ENCODE assay signal across 14 mouse cellular contexts in genomic region chr13:53275778-53276177, GRCm38 (mm10). TPM values are rescaled to one million over a fixed set of nuclear protein-coding genes. Genes with fewer than 3 reads are reported as not detected.
DNase-seq lines count a peak whose midpoint lies in the region; ATAC-seq and TF ChIP-seq lines count a peak whose summit lies in the region.
"Had no signal": no experiment of that assay in that cellular context is flagged by ENCODE, and none has a peak within 500 bp of the region (broad histone marks: within the 10 kb centered on the region; RNA-seq: fewer than 3 reads in every experiment).

No protein-coding gene starts in this region.

- no peak overlapping the region for H3K27ac ChIP-seq in kidney, postnatal 0 days
- H3K27ac ChIP-seq in stomach, embryonic 14.5 days (ENCODE audit: low read length) = peak overlapping the region; percentile 15; the same call in 1 of the 2 replicates
- no peak overlapping the region for H3K27ac ChIP-seq in midbrain, embryonic 15.5 days
- H3K27ac ChIP-seq: forebrain, embryonic 13.5 days; heart, adult 2 months; liver, embryonic 13.5 days had no signal

- no peak for TF ChIP-seq CTCF in kidney, postnatal 0 days (IDR thresholded peaks at IDR 0.05; ENCODE audit: low read depth)

- 41% methylated on average over 8 of the region's 8 CpGs for WGBS in kidney, postnatal 0 days
- 45% methylated on average over 8 of the region's 8 CpGs for WGBS in stomach, embryonic 14.5 days
- 76% methylated on average over 8 of the region's 8 CpGs for WGBS in midbrain, embryonic 15.5 days

- H3K9me3 ChIP-seq in kidney, postnatal 0 days (replicated peaks; ENCODE audit: low read length) = no peaks in the 10 kb centered on the region
- no peaks in the 10 kb centered on the region for H3K9me3 ChIP-seq in stomach, embryonic 14.5 days (ENCODE audit: control insufficient read depth, low read depth, low read length)
- H3K9me3 ChIP-seq in midbrain, embryonic 15.5 days = no peaks in the 10 kb centered on the region
- H3K9me3 ChIP-seq: forebrain, embryonic 13.5 days; liver, embryonic 13.5 days had no signal

- ATAC-seq in kidney, postnatal 0 days (replicated peaks; ENCODE audit: low FRiP score, low read depth) = no peak
- ATAC-seq in stomach, embryonic 14.5 days (ENCODE audit: insufficient number of reproducible peaks, insufficient read depth, low FRiP score, low read depth) = no peak
- ATAC-seq in midbrain, embryonic 15.5 days (replicated peaks) = no peak
- ATAC-seq: CD4-positive, CD25-positive, alpha-beta regulatory T cell, adult 4 months; forebrain, embryonic 13.5 days had no signal

- peaks cover 9% of the 10 kb centered on the region for H3K4me1 ChIP-seq in kidney, postnatal 0 days (replicated peaks; ENCODE audit: insufficient read depth, low read length)
- peaks cover 29% of the 10 kb centered on the region for H3K4me1 ChIP-seq in stomach, embryonic 14.5 days (ENCODE audit: control insufficient read depth, insufficient read depth, low read length)
- no peaks in the 10 kb centered on the region for H3K4me1 ChIP-seq in midbrain, embryonic 15.5 days
- H3K4me1 ChIP-seq: liver, embryonic 13.5 days had no signal

- H3K27me3 ChIP-seq in kidney, postnatal 0 days (ENCODE audit: insufficient read depth, low read length) = no peaks in the 10 kb centered on the region
- H3K27me3 ChIP-seq in stomach, embryonic 14.5 days (ENCODE audit: control insufficient read depth, insufficient read depth, low read length) = no peaks in the 10 kb centered on the region
- H3K27me3 ChIP-seq in midbrain, embryonic 15.5 days (replicated peaks) = no peaks in the 10 kb centered on the region
- H3K27me3 ChIP-seq: forebrain, embryonic 13.5 days; liver, embryonic 13.5 days had no signal

- H3K9ac ChIP-seq in kidney, postnatal 0 days (ENCODE audit: low read depth, low read length) = no peak overlapping the region
- H3K9ac ChIP-seq in stomach, embryonic 14.5 days (replicated peaks; ENCODE audit: low read depth, low read length) = no peak overlapping the region
- no peak overlapping the region for H3K9ac ChIP-seq in midbrain, embryonic 15.5 days
- H3K9ac ChIP-seq: forebrain, embryonic 13.5 days; liver, embryonic 13.5 days had no signal

- no peak overlapping the region for H3K4me2 ChIP-seq in kidney, postnatal 0 days (ENCODE audit: low read length)
- H3K4me2 ChIP-seq in stomach, embryonic 14.5 days (replicated peaks; ENCODE audit: low read depth, low read length) = no peak overlapping the region
- no peak overlapping the region for H3K4me2 ChIP-seq in midbrain, embryonic 15.5 days
- H3K4me2 ChIP-seq: forebrain, embryonic 13.5 days; liver, embryonic 13.5 days had no signal

- DNase-seq in gastrocnemius, postnatal 25 days = peak; percentile 25
- DNase-seq in gastrocnemius, postnatal 4 days (ENCODE audit: low spot score in 2 of 2) = no peak
- peak; percentile 65 for DNase-seq in kidney, postnatal 0 days (ENCODE audit: low spot score)
- DNase-seq in kidney, postnatal 10 days = no peak
- DNase-seq in fibroblast of lung, adult 2 months (ENCODE audit: low read depth) = peak; percentile 48
- DNase-seq: cerebellum, postnatal 36 days; kidney, postnatal 14 days; liver, embryonic 13.5 days; retina, postnatal 1 day had no signal

- no peaks in the 10 kb centered on the region for H3K36me3 ChIP-seq in kidney, postnatal 0 days (ENCODE audit: insufficient read depth, low read length)
- H3K36me3 ChIP-seq in stomach, embryonic 14.5 days (ENCODE audit: control insufficient read depth, insufficient read depth, low read length) = no peaks in the 10 kb centered on the region
- no peaks in the 10 kb centered on the region for H3K36me3 ChIP-seq in midbrain, embryonic 15.5 days (replicated peaks)
- H3K36me3 ChIP-seq: liver, embryonic 13.5 days had no signal

- no peak overlapping the region for H3K4me3 ChIP-seq in kidney, postnatal 0 days (replicated peaks; ENCODE audit: low read depth, low read length)
- H3K4me3 ChIP-seq in stomach, embryonic 14.5 days (ENCODE audit: low read depth, low read length) = no peak overlapping the region
- H3K4me3 ChIP-seq in midbrain, embryonic 15.5 days = no peak overlapping the region
- H3K4me3 ChIP-seq: forebrain, embryonic 13.5 days; heart, adult 2 months; liver, embryonic 13.5 days had no signal

RNA-seq across cellular contexts. Expression of gene Ror2, which starts 10.1 kb away (rescaled TPM):
- total RNA-seq in gastrocnemius, postnatal 25 days (2021) = under 1 TPM; 0.83 to 0.90 TPM
- total RNA-seq in gastrocnemius, postnatal 4 days (2021) = 1 to 10 TPM; 9.3 to 9.9 TPM
- polyA plus RNA-seq in kidney, postnatal 0 days (2015; fragmentation: Nextera tagmentation; extraction: Ambion mirVana) = 6.3 and 7.4 TPM in 2 replicates
- polyA plus RNA-seq in stomach, embryonic 14.5 days (2014; fragmentation: Nextera tagmentation; extraction: Ambion mirVana) = 13.9 and 14.0 TPM in 2 replicates
- polyA plus RNA-seq in midbrain, embryonic 15.5 days (2015; fragmentation: Nextera tagmentation; extraction: Ambion mirVana) = 3.2 and 3.7 TPM in 2 replicates
- polyA plus RNA-seq: CD4-positive, CD25-positive, alpha-beta regulatory T cell, adult 4 months had no signal

Comparison
In these comparisons a context has a peak if more than half of its experiments do, and no peak if none do; other contexts are left out.
1. DNase-seq: peak in gastrocnemius, postnatal 25 days (single experiment), kidney, postnatal 0 days (single experiment) and fibroblast of lung, adult 2 months (single experiment); none in gastrocnemius, postnatal 4 days (0 of 2) and kidney, postnatal 10 days (single experiment).